Mouse (Mus musculus) CH12.LX (cell line): ENCODE data around the gene Chrm1. TPM values are rescaled to one million over a fixed set of nuclear protein-coding genes. Genes with fewer than 3 reads are reported as not detected.

Experiments used
- DNase-seq: peaks from one replicate; pipeline ENCODE4 v3.0.0-alpha.2; 2013; ENCODE audit errors: extremely low read depth
- H3K27ac ChIP-seq: 2 replicates; pipeline ENCODE4 v1.5.1; 2012; ENCODE audit warnings: low read depth, mild to moderate bottlenecking, control low read depth, moderate library complexity; ENCODE audit not compliant: insufficient read depth
- H3K27me3 ChIP-seq: replicated peaks from 2 replicates; pipeline ENCODE3; 2012; ENCODE audit warnings: inconsistent platforms
- H3K36me3 ChIP-seq, 2 experiments: replicated peaks in 1 of 2; 2 replicates each; pipeline versions ENCODE3 to v1.6.1; 2012; ENCODE audit warnings: inconsistent platforms in 1 of 2, low read length in 1 of 2, mild to moderate bottlenecking in 1 of 2, mixed read lengths in 1 of 2, moderate library complexity in 1 of 2; ENCODE audit not compliant: control insufficient read depth in 1 of 2, insufficient read depth in 1 of 2
- H3K4me1 ChIP-seq, 2 experiments: 2 replicates each; pipeline ENCODE4 v1.6.1; 2012; ENCODE audit warnings: inconsistent platforms in 1 of 2, moderate library complexity in 1 of 2; ENCODE audit not compliant: insufficient read depth in 2 of 2, control insufficient read depth in 1 of 2
- H3K4me2 ChIP-seq: 2 replicates; pipeline ENCODE4 v1.6.1; 2012; ENCODE audit warnings: low read depth, mild to moderate bottlenecking, control low read depth; ENCODE audit not compliant: poor library complexity, insufficient read depth, severe bottlenecking
- H3K4me3 ChIP-seq, 3 experiments: fragments of 150-350 bp in 1 of 3; sonication (generic) in 1 of 3; replicated peaks in 1 of 3; 2 replicates each; pipeline versions ENCODE3 to v1.5.1; 2011 to 2012; ENCODE audit warnings: low read depth in 2 of 3, low read length in 2 of 3, mild to moderate bottlenecking in 2 of 3, moderate library complexity in 2 of 3, control low read depth in 1 of 3, improper control_type of control experiment in 1 of 3, inconsistent platforms in 1 of 3, mixed read lengths in 1 of 3; ENCODE audit not compliant: poor library complexity in 1 of 3
- H3K79me2 ChIP-seq: replicated peaks from 2 replicates; pipeline ENCODE4 v1.6.1; 2012; ENCODE audit warnings: mild to moderate bottlenecking, moderate library complexity; ENCODE audit not compliant: control insufficient read depth, poor library complexity, insufficient read depth, severe bottlenecking; ENCODE audit errors: extremely low read depth
- H3K9ac ChIP-seq: 2 replicates; pipeline ENCODE4 v1.6.1; 2012; ENCODE audit warnings: low read depth, mild to moderate bottlenecking, control low read depth, moderate library complexity; ENCODE audit not compliant: insufficient read depth
- H3K9me3 ChIP-seq: replicated peaks from 2 replicates; pipeline ENCODE3; 2012; ENCODE audit warnings: low read length, inconsistent platforms, mixed read lengths
- BHLHE40 ChIP-seq: IDR thresholded peaks from 2 replicates; pipeline ENCODE4 v1.6.1; 2011; ENCODE audit warnings: mild to moderate bottlenecking, low read depth, low read length, improper control_type of control experiment
- CHD1 ChIP-seq: IDR thresholded peaks from 2 replicates; pipeline ENCODE4 v1.6.1; 2012; ENCODE audit warnings: low read depth, low read length, improper control_type of control experiment, inconsistent platforms
- CHD2 ChIP-seq: IDR thresholded peaks from 2 replicates; pipeline ENCODE4 v1.6.1; 2011; ENCODE audit warnings: low read length, improper control_type of control experiment
- ELF1 ChIP-seq: IDR thresholded peaks from 2 replicates; pipeline ENCODE4 v1.6.1; 2014; ENCODE audit warnings: low read depth, mild to moderate bottlenecking, inconsistent platforms, low read length, improper control_type of control experiment
- ETS1 ChIP-seq: conservative IDR thresholded peaks from 2 replicates; pipeline ENCODE4 v1.6.1; 2012; ENCODE audit warnings: low read depth, mild to moderate bottlenecking, inconsistent platforms, low read length, improper control_type of control experiment, moderate library complexity
- HCFC1 ChIP-seq: IDR thresholded peaks from 2 replicates; pipeline ENCODE4 v1.6.1; 2012; ENCODE audit warnings: low read depth, mild to moderate bottlenecking, inconsistent platforms, low read length, improper control_type of control experiment
- KAT2A ChIP-seq: IDR thresholded peaks from 2 replicates; pipeline ENCODE4 v1.6.1; 2012; ENCODE audit warnings: low read length, improper control_type of control experiment, inconsistent platforms; ENCODE audit not compliant: insufficient replicate concordance
- MAFK ChIP-seq: IDR thresholded peaks from 2 replicates; pipeline ENCODE4 v1.6.1; 2011; ENCODE audit warnings: low read length, improper control_type of control experiment; ENCODE audit not compliant: insufficient replicate concordance
- MAX ChIP-seq: IDR thresholded peaks from 2 replicates; pipeline ENCODE4 v1.6.1; 2011; ENCODE audit warnings: low read length, improper control_type of control experiment
- MAZ ChIP-seq: IDR thresholded peaks from 2 replicates; pipeline ENCODE4 v1.6.1; 2012; ENCODE audit warnings: low read depth, mild to moderate bottlenecking, inconsistent platforms, low read length, improper control_type of control experiment, moderate library complexity
- MEF2A ChIP-seq: IDR thresholded peaks from 2 replicates; pipeline ENCODE4 v1.6.1; 2014; ENCODE audit warnings: low read depth, mild to moderate bottlenecking, inconsistent platforms, low read length, improper control_type of control experiment, borderline replicate concordance
- MXI1 ChIP-seq: IDR thresholded peaks from 2 replicates; pipeline ENCODE4 v1.6.1; 2011; ENCODE audit warnings: mild to moderate bottlenecking, low read depth, low read length, improper control_type of control experiment
- MYC ChIP-seq: IDR thresholded peaks from 2 replicates; pipeline ENCODE4 v1.6.1; 2011; ENCODE audit warnings: low read depth, mild to moderate bottlenecking, improper control_type of control experiment, low read length
- POLR2A ChIP-seq: IDR thresholded peaks from 2 replicates; pipeline ENCODE4 v1.6.1; 2011; ENCODE audit warnings: low read depth, mild to moderate bottlenecking, improper control_type of control experiment, low read length
- RCOR1 ChIP-seq: conservative IDR thresholded peaks from 2 replicates; pipeline ENCODE4 v1.6.1; 2012; ENCODE audit warnings: low read depth, mild to moderate bottlenecking, inconsistent platforms, low read length, improper control_type of control experiment
- SIN3A ChIP-seq: IDR thresholded peaks from 2 replicates; pipeline ENCODE4 v1.6.1; 2012; ENCODE audit warnings: low read length, improper control_type of control experiment, inconsistent platforms
- TBP ChIP-seq: conservative IDR thresholded peaks from 2 replicates; pipeline ENCODE4 v1.6.1; 2011; ENCODE audit warnings: low read depth, low read length, improper control_type of control experiment
- TCF12 ChIP-seq: IDR thresholded peaks from 2 replicates; pipeline ENCODE4 v1.6.1; 2014; ENCODE audit warnings: low read depth, mild to moderate bottlenecking, inconsistent platforms, low read length, improper control_type of control experiment
- USF1 ChIP-seq: IDR thresholded peaks from 2 replicates; pipeline ENCODE4 v1.6.1; 2014; ENCODE audit warnings: low read depth, mild to moderate bottlenecking, inconsistent platforms, low read length, improper control_type of control experiment
- USF2 ChIP-seq: conservative IDR thresholded peaks from 2 replicates; pipeline ENCODE4 v1.6.1; 2011; ENCODE audit warnings: low read depth, low read length, improper control_type of control experiment
- ZC3H11A ChIP-seq: IDR thresholded peaks from 2 replicates; pipeline ENCODE4 v1.6.1; 2012; ENCODE audit warnings: low read depth, mild to moderate bottlenecking, inconsistent platforms, low read length, improper control_type of control experiment
- ZMIZ1 ChIP-seq: IDR thresholded peaks from 2 replicates; pipeline ENCODE4 v1.6.1; 2012; ENCODE audit warnings: low read depth, mild to moderate bottlenecking, inconsistent platforms, low read length, improper control_type of control experiment
- ZNF384 ChIP-seq: IDR thresholded peaks from 2 replicates; pipeline ENCODE4 v1.6.1; 2012; ENCODE audit warnings: low read depth, low read length, improper control_type of control experiment, inconsistent platforms
- dilution Hi-C: fragments of 300-500 bp; cut with MboI; formaldehyde crosslinking; loops from 2 replicates; pipeline ENCODE4 v1.14.3; 2020; ENCODE audit warnings: low sequenced_read_pairs; ENCODE audit not compliant: extremely low pct_unique_long_range_greater_than_20kb, extremely low pct_ligation_motif_present
- in situ Hi-C: fragments of 300-500 bp; cut with MboI; formaldehyde crosslinking; loops from 3 replicates; pipeline ENCODE4 v1.14.3; 2019; ENCODE audit warnings: low sequenced_read_pairs, low pct_ligation_motif_present, low pct_unique_long_range_greater_than_20kb, mixed read lengths
- polyA plus RNA-seq: library from polyadenylated mRNA; unstranded; fragments of >175 nt; gene quantifications from 2 replicates; pipeline ENCODE4 v1.2.1, GENCODE M21; 2012; ENCODE audit warnings: low read depth; ENCODE audit not compliant: insufficient read length
- total RNA-seq, 2 experiments: library from RNA; depleted of rRNA; stranded (reverse); fragments of 300-350 nt in 1 of 2; fragments of >200 nt in 1 of 2; gene quantifications; 2 replicates each; pipeline ENCODE4 v1.2.3; 2012 to 2014

Chrm1 gene
- total and polyA plus RNA-seq, 3 experiments, result not detected

GRCm38 (mm10) chr19:8711949-8712869, 48.6 kb downstream of the Chrm1 start (continued):
- TF ChIP-seq RCOR1 (0 out of 2 replicates have a peak, but pooled peaks have one; percentile 44), ZMIZ1 (peak; percentile 46; the same call in 1 of the 2 replicates), MYC (0 out of 2 replicates have a peak, but pooled peaks have one; percentile 28), CHD2 (no peak; the same call in 1 of the 2 replicates)

GRCm38 (mm10) chr19:8712870-8713305, 49.3 kb downstream of the Chrm1 start:
- Histone ChIP-seq H3K9ac (peak overlapping the region; percentile 96), H3K27ac (peak overlapping the region; percentile 96), H3K79me2 (peaks cover 33% of the 10 kb centered on the region), H3K4me3 (peak overlapping the region; percentile 73 to 99 (median 89)), H3K9me3 (no peaks in the 10 kb centered on the region), H3K4me1 (peaks cover 0 to 59% of the 10 kb centered on the region in 2 experiments; a peak in 2 of 4 replicates), H3K4me2 (peak overlapping the region; percentile 86; the same call in 1 of the 2 replicates), H3K27me3 (no peaks in the 10 kb centered on the region), H3K36me3 (peaks cover 37 to 49% of the 10 kb centered on the region in 2 experiments)
- in situ Hi-C loops, result no loop called here
- peak; percentile 96 for DNase-seq
- TF ChIP-seq HCFC1 (peak; percentile 12; the same call in 1 of the 2 replicates), MXI1 (peak; percentile 24), ETS1 (peak; percentile 73), POLR2A (peak; percentile 44), MAFK (peak; percentile 94), TCF12 (0 out of 2 replicates have a peak, but pooled peaks have one; percentile 3), ELF1 (peak; percentile 39; the same call in 1 of the 2 replicates), MEF2A (no peak), MYC (peak; percentile 97), ZNF384 (peak; percentile 89), USF2 (no peak), SIN3A (peak; percentile 67; the same call in 1 of the 2 replicates), BHLHE40 (peak; percentile 40; the same call in 1 of the 2 replicates), CHD2 (peak; percentile 76), CHD1 (0 out of 2 replicates have a peak, but pooled peaks have one; percentile 16), ZC3H11A (no peak), TBP (peak; percentile 23; the same call in 1 of the 2 replicates), KAT2A (peak; percentile 10; the same call in 1 of the 2 replicates), MAX (peak; percentile 93), MAZ (no peak), USF1 (no peak)
- dilution Hi-C loops, result no loop called here
